Mouse (Mus musculus): ENCODE measurements around the gene Ovol2.

GRCm38 (mm10) chr2:144381741-144382140 is 49.8 kb upstream of the Ovol2 start:
- TF ChIP-seq CTCF (IDR thresholded peaks at IDR 0.05) (no peak), EP300 (IDR thresholded peaks at IDR 0.05) (no peak)
